Mouse (Mus musculus) heart, adult 2 months (tissue): ENCODE measurements around the gene Dnm2.

Source experiments
- EP300 ChIP-seq: fragments of 200-500 bp; IDR thresholded peaks from 2 replicates; pipeline ENCODE4 v1.6.1; 2011; ENCODE audit warnings: low read depth, low read length, control low read depth; ENCODE audit not compliant: insufficient read depth
- POLR2A ChIP-seq: fragments of 200-500 bp; IDR thresholded peaks from 2 replicates; pipeline ENCODE4 v1.6.1; 2011; ENCODE audit warnings: mild to moderate bottlenecking, low read depth, low read length, control low read depth; ENCODE audit not compliant: insufficient read depth

- TF ChIP-seq EP300 (no peak), POLR2A (no peak)
These were observed 15.2 kb downstream of the Dnm2 start for GRCm38 (mm10) chr9:21439914-21440313.
